Mouse (Mus musculus): ENCODE measurements at regions not wholly inside any gene's neighbourhood (a gene's known extent, or its start where the extent isn't known, plus 50 kb on each side); places are given as distances from the start of the nearest gene placed in this dataset.

GRCm38 (mm10) chr8:86428998-86429651 lies 151.4 kb downstream of the Abcc12 start:
- DNase-seq: no peak
- intact Hi-C loops (cut with DNase I): no loop called here

GRCm38 (mm10) chr8:86428131-86428530 lies 152.4 kb downstream of the Abcc12 start:
- no peak for DNase-seq
- intact Hi-C loops (cut with DNase I): no loop called here

- DNase-seq: no peak
- intact Hi-C loops (cut with DNase I): no loop called here
Measured at GRCm38 (mm10) chr8:86426056-86426455, 154.4 kb downstream of the Abcc12 start.

GRCm38 (mm10) chr8:86425382-86425781 lies 155.1 kb downstream of the Abcc12 start:
- intact Hi-C loops (cut with DNase I): no loop called here

GRCm38 (mm10) chr8:86419059-86419651 lies 161.3 kb downstream of the Abcc12 start:
- no peak for DNase-seq
- intact Hi-C loops (cut with DNase I): no loop called here

More at GRCm38 (mm10) chr8:86425382-86425781, 155.1 kb downstream of the Abcc12 start:
- no peak for DNase-seq

- DNase-seq: no peak
- intact Hi-C loops (cut with DNase I): no loop called here
Measured at GRCm38 (mm10) chr8:86418414-86418981, 162.0 kb downstream of the Abcc12 start.

- DNase-seq: no peak
- intact Hi-C loops (cut with DNase I): no loop called here
Measured at GRCm38 (mm10) chr8:86415208-86415607, 165.3 kb downstream of the Abcc12 start.

GRCm38 (mm10) chr8:86411232-86411631 lies 169.3 kb downstream of the Abcc12 start:
- intact Hi-C loops (cut with DNase I): no loop called here
- DNase-seq: no peak

- intact Hi-C loops (cut with DNase I): no loop called here
- no peak for DNase-seq
Measured at GRCm38 (mm10) chr8:86406196-86406595, 174.3 kb downstream of the Abcc12 start.

GRCm38 (mm10) chr8:86403434-86403833 lies 177.1 kb downstream of the Abcc12 start:
- no peak for DNase-seq
- intact Hi-C loops (cut with DNase I): no loop called here

GRCm38 (mm10) chr8:86401946-86402345 lies 178.5 kb downstream of the Abcc12 start:
- intact Hi-C loops (cut with DNase I): no loop called here
- DNase-seq: no peak

GRCm38 (mm10) chr8:86395121-86395520 lies 185.4 kb downstream of the Abcc12 start:
- intact Hi-C loops (cut with DNase I): no loop called here
- no peak for DNase-seq

GRCm38 (mm10) chr8:86393835-86394234 lies 186.7 kb downstream of the Abcc12 start:
- intact Hi-C loops (cut with DNase I): no loop called here
- DNase-seq: no peak

GRCm38 (mm10) chr8:86393374-86393773 lies 187.1 kb downstream of the Abcc12 start:
- DNase-seq: no peak
- intact Hi-C loops (cut with DNase I): no loop called here

- intact Hi-C loops (cut with DNase I): no loop called here
- no peak for DNase-seq
Measured at GRCm38 (mm10) chr8:86390715-86391114, 189.8 kb downstream of the Abcc12 start.

GRCm38 (mm10) chr8:86389690-86390671 lies 190.5 kb downstream of the Abcc12 start:
- intact Hi-C loops (cut with DNase I): no loop called here

GRCm38 (mm10) chr8:86385236-86385635 lies 195.2 kb downstream of the Abcc12 start:
- intact Hi-C loops (cut with DNase I): no loop called here
- DNase-seq: no peak

More at GRCm38 (mm10) chr8:86389690-86390671, 190.5 kb downstream of the Abcc12 start:
- DNase-seq: no peak

GRCm38 (mm10) chr8:86381977-86382376 lies 198.5 kb downstream of the Abcc12 start:
- intact Hi-C loops (cut with DNase I): no loop called here
- no peak for DNase-seq

GRCm38 (mm10) chr8:86368062-86368461 lies 212.4 kb downstream of the Abcc12 start:
- intact Hi-C loops (cut with DNase I): no loop called here
- DNase-seq: no peak

- no peak for DNase-seq
- intact Hi-C loops (cut with DNase I): no loop called here
Measured at GRCm38 (mm10) chr8:86366636-86367035, 213.8 kb downstream of the Abcc12 start.

GRCm38 (mm10) chr8:86365726-86366125 lies 214.8 kb downstream of the Abcc12 start:
- intact Hi-C loops (cut with DNase I): no loop called here
- DNase-seq: no peak
